Mouse (Mus musculus) heart, embryonic 10.5 days (tissue): Measurements from ENCODE around the gene Erich4. TPM values are rescaled to one million over a fixed set of nuclear protein-coding genes. Genes with fewer than 3 reads are reported as not detected.

Source experiments
- DNase-seq: peaks from one replicate; pipeline ENCODE4 v3.0.0-alpha.2; 2017; ENCODE audit warnings: low spot score
- H3K27ac ChIP-seq: fragments of 300-500 bp; sonication (generic); 2 replicates; pipeline ENCODE4 v1.5.1; 2016; ENCODE audit warnings: mild to moderate bottlenecking
- H3K27me3 ChIP-seq: fragments of 300-500 bp; sonication (generic); 2 replicates; pipeline ENCODE4 v1.6.1; 2016; ENCODE audit warnings: mild to moderate bottlenecking; ENCODE audit not compliant: poor library complexity, insufficient read depth, severe bottlenecking
- H3K36me3 ChIP-seq: fragments of 300-500 bp; sonication (generic); 2 replicates; pipeline ENCODE4 v1.6.1; 2016; ENCODE audit warnings: mild to moderate bottlenecking, moderate library complexity
- H3K4me1 ChIP-seq: fragments of 300-500 bp; sonication (generic); 2 replicates; pipeline ENCODE4 v1.6.1; 2016; ENCODE audit warnings: mild to moderate bottlenecking
- H3K4me3 ChIP-seq: fragments of 300-500 bp; sonication (generic); 2 replicates; pipeline ENCODE4 v1.5.1; 2016; ENCODE audit warnings: mild to moderate bottlenecking, moderate library complexity
- H3K9me3 ChIP-seq: fragments of 300-500 bp; sonication (generic); 2 replicates; pipeline ENCODE4 v1.6.1; 2016; ENCODE audit warnings: mild to moderate bottlenecking, moderate library complexity
- WGBS: fragments of 180-500 bp; shearing (Covaris S2); methylation state at CpG from one replicate; pipeline ENCODE4 v1.1.7; 2016; 5-methylcytosine and 5-hydroxymethylcytosine counted together
- polyA plus RNA-seq: library from polyadenylated mRNA; unstranded; fragments of >200 nt; fragmentation: Nextera tagmentation; extraction: Ambion mirVana; gene quantifications from 2 replicates; pipeline ENCODE4 v1.2.1, GENCODE M21; 2016

Erich4 gene
- polyA plus RNA-seq, 1 experiment from 2014 or later = not detected

DNA sequence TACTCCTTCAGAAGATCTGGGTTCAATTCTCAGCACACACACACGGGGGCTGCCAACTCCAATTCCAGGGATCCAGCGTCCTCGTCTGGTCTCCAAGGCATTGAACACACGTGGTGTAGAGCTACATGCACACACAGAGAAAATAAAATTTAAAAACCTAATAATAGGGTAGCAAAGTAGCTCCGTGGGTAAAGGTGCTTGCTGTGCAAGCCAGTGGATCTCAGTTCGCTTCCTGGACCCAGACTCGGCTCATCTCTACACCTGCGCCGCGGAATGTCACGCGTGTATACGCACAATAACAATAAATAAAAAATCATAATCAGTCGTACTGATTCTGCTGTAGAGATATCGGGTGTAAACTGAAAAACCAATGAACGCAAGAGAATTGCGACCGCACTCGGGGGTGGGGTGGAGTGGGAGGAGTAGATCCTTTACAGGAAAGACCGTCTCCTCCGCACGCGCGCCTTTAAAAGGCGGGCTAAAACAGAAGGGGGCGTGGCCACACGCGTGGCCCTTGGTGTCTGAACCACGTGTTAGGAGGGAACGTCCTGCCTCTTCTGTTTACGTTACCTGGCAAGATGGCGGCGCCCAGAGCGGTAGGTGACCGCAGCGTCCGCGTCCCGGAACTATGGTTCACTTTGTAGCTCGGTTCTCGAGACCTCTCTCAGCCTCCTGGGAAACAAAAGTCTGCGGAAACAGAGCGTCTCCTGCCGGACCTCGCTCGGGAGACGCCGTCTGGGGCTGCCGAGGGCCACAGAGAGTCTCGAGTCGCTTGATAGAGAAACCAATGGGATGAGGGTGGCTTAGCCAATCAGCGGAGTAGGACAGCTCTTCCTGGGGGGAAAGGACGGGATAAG lies 3.4 kb upstream of the Erich4 start, which contains the start of gene Dmac2:
Dmac2 (plus strand) TSS at position 550 of the 857 bp plus-strand sequence.
- Histone ChIP-seq H3K9me3 (no peaks in the 10 kb centered on the region), H3K36me3 (peaks cover 32% of the 10 kb centered on the region), H3K27ac (peak within 1 kb of the TSS; percentile 89), H3K4me3 (peak within 1 kb of the TSS; percentile 83), H3K4me1 (peaks cover 8% of the 10 kb centered on the region; the same call in 1 of the 2 replicates), H3K27me3 (peaks cover 3% of the 10 kb centered on the region; the same call in 1 of the 2 replicates)
- DNase-seq = peak; percentile 98
- WGBS = 2% methylated on average over 53 of the region's 53 CpGs

DNA sequence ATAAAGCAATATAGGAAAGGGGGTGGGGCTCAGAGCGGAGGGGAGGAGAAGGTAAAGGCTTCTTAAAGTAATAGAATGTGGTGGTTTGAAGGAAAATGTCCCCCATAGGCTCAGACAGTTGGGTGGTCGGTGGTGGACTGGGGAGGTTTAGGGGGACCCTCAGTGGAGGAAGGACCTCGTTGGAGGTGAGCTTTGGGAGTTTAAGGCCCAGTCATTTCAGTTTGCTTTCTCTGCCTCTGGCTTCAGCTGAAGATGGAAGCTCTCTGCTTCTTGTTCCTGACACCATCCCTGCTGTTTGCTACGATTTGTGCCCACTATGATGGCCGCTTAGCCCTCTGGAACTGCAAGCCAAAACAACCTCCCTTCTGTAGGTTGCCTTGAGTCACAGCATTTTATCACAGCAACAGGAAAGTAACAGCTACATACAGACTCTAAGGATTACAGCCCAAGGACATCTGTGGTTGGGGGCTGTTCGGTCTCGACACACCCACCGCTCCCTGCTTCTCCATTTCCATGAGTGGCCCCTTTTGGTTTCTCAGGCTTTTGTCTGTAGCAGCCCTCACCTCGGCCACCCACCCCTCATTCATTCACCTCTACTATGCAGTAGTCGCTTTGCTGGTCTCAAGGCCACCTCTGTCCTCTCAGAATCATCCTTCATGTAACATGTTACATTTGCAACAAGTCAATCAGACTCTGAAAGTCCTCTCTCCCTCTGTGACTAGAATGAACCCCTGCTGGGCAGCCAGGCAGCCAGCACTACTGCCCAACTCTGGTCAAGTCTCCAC lies 1.9 kb upstream of the Erich4 start:
- 78% methylated on average over 10 of the region's 10 CpGs for WGBS
- no peak overlapping the region for H3K27ac ChIP-seq
- no peaks in the 10 kb centered on the region for H3K9me3 ChIP-seq
- peak; percentile 65 for DNase-seq
- peaks cover 3% of the 10 kb centered on the region; the same call in 1 of the 2 replicates for H3K27me3 ChIP-seq
- H3K4me3 ChIP-seq = no peak overlapping the region
- H3K4me1 ChIP-seq = peaks cover 8% of the 10 kb centered on the region; the same call in 1 of the 2 replicates
- peaks cover 19% of the 10 kb centered on the region for H3K36me3 ChIP-seq

DNA sequence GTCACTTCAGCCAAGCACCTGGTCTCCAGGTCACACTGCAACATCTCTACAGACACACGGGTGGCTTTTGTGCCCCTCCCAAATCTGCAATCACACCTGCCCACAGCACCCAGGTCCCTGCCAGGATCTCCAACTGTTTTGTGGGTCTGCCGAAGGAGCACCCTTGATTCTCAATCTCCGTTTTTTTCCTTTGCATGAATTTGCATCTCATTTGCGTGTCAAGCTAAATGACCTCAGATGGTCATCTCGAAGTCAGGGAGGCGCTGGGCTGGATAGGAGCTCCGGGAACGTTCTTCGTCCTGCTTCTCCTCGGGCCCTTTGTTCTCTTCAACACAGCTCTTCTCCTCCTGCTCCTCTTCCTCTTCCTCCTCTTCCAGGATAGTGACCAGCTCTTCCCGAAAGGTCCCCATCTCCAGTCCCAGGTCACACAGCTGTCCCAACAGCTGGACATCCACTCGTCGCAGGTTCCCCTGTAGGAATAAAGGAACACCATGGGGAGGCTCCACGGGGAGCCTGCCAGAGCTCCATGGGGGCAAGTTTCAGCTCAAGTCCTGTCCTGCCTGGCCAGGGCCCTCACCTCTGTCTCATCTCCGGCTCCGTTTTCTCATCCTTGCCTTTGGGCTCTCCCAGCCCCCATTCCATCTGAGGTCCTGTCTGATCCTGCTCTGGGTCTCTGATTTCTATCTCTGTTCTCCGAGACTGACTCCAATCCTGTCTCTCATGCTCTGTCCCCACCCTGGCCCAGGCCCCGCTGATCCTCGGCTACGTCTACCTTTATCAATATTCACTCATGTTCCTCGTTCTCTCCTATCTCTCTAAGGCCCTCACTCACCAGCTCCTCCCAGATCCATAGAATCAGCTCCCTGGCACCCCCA lies 624 bp downstream of the Erich4 start:
- Histone ChIP-seq H3K9me3 (no peaks in the 10 kb centered on the region), H3K36me3 (no peaks in the 10 kb centered on the region), H3K27me3 (peaks cover 8% of the 10 kb centered on the region; the same call in 1 of the 2 replicates), H3K4me1 (peaks cover 6% of the 10 kb centered on the region; the same call in 1 of the 2 replicates), H3K4me3 (no peak overlapping the region), H3K27ac (no peak overlapping the region)
- peak; percentile 66 for DNase-seq
- 62% methylated on average over 21 of the region's 21 CpGs for WGBS

DNA sequence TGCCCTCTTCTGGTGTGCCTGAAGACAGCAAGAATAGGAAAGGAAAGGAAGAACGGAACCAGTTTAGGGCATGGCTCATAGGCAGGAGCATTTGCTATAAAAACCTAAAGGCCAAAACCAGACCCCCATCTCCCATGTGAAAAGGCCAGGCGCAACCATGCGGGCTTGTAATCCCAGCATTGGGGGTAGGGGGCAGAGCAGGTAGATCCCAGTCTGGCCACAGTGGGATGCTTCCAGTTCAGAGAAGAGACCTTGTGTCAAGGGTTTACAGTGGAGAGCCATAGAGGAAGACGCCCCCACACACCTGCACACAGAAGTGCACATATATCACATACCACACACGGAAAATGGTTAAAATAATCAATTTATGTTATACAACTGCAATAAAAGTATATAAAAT lies 1.6 kb downstream of the Erich4 start:
- peak; percentile 59 for DNase-seq
- no peaks in the 10 kb centered on the region for H3K36me3 ChIP-seq
- H3K4me1 ChIP-seq = no peaks in the 10 kb centered on the region
- H3K27me3 ChIP-seq = peaks cover 8% of the 10 kb centered on the region; the same call in 1 of the 2 replicates
- H3K9me3 ChIP-seq = no peaks in the 10 kb centered on the region
- no peak overlapping the region for H3K4me3 ChIP-seq
- 86% methylated on average over 5 of the region's 5 CpGs for WGBS
- H3K27ac ChIP-seq = no peak overlapping the region

DNA sequence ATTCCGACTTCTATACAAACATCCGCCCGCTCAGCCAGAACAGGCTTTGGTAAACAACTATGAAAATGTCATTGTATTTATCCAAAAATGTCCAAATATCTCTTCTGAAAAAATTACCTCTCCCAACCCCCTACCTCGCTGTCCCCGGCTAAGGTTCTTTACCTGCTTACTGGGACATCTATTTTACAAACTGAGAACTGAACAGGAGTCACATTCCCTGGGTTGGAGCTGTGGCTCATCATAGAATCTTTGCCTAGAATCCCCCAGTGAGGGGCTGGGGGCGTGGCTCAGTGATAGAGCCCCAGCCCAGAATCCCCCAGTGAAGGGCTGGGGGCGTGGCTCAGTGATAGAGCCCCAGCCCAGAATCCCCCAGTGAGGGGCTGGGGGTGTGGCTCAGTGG lies 4.2 kb downstream of the Erich4 start:
- no peaks in the 10 kb centered on the region for H3K4me1 ChIP-seq
- no peak overlapping the region for H3K27ac ChIP-seq
- H3K36me3 ChIP-seq = no peaks in the 10 kb centered on the region
- no peaks in the 10 kb centered on the region for H3K9me3 ChIP-seq
- peaks cover 8% of the 10 kb centered on the region; the same call in 1 of the 2 replicates for H3K27me3 ChIP-seq
- H3K4me3 ChIP-seq = no peak overlapping the region
- WGBS = 48% methylated on average over 7 of the region's 7 CpGs
- DNase-seq = no peak

DNA sequence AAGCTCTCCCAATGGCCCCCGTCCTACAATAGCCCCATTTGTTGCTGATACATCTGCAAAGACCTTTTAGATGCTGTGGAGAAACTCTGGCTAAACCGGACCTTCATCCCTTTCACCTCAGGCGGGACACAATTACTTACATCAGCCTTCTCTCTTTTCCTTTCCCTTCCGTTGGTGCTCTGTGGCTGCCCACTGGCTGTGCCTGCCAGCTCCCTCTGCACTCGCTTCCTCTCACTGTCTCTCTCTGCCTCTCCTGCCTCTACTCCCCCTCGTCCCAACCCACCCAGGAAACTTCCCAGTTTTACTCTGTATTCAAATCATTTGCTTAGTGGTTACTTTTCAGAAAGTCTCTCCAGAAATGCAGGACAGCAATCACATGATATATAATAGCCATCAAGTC lies 5.6 kb downstream of the Erich4 start:
- Histone ChIP-seq H3K27me3 (0 out of 2 replicates have a peak, but pooled peaks cover 5% of the 10 kb centered on the region), H3K4me1 (no peaks in the 10 kb centered on the region), H3K4me3 (no peak overlapping the region), H3K9me3 (no peaks in the 10 kb centered on the region), H3K27ac (no peak overlapping the region), H3K36me3 (no peaks in the 10 kb centered on the region)
- DNase-seq = peak; percentile 20
- WGBS = 33% methylated on average over 6 of the region's 6 CpGs

DNA sequence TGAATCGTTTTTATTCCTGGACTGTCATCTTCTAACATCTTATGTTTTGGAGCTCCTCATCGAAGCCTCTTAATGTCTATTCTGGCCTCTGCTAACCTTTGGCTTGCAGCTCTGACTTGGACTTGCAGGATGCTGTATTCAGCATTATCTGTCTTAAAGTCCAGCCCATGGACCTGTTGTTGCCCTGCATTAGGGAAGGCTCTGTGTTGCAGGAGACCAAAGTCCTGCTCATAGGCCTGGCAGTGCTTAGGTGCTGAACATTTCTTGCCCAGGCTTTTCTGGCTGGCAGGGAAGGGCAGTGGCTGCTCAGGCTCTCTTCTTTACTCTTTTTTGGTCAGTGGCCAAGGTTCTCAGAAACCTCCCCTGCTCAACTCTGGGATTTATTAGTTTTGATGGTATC lies 8.5 kb downstream of the Erich4 start:
- Histone ChIP-seq H3K27me3 (0 out of 2 replicates have a peak, but pooled peaks cover 5% of the 10 kb centered on the region), H3K9me3 (no peaks in the 10 kb centered on the region), H3K4me1 (no peaks in the 10 kb centered on the region), H3K36me3 (no peaks in the 10 kb centered on the region), H3K4me3 (no peak overlapping the region), H3K27ac (no peak overlapping the region)
- 75% methylated on average over 2 of the region's 2 CpGs for WGBS
- DNase-seq = no peak

DNA sequence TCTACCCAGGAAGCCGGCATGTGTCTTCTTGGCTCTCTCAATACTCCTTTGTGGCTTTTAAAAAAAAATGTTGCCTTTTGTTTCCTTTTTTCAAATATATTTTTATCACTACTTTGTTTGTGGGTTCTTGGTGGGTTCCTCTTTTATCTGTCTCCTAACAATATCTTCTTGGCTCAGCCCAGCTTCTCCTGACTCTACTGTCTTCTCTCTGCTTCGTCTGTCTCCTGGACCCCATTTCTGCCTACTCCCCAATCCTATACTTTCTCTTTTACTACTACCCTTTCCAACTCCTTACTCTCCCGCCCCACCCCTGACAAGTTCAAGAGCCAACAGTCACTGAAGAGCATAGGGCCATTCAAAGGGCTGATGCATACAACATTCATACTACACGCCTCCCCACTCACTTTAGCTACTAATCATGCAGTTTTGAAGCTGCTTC lies 9.0 kb downstream of the Erich4 start:
- Histone ChIP-seq H3K9me3 (no peaks in the 10 kb centered on the region), H3K27me3 (0 out of 2 replicates have a peak, but pooled peaks cover 5% of the 10 kb centered on the region), H3K36me3 (no peaks in the 10 kb centered on the region), H3K4me3 (no peak overlapping the region), H3K4me1 (no peaks in the 10 kb centered on the region), H3K27ac (no peak overlapping the region)
- WGBS = 76% methylated on average over 4 of the region's 4 CpGs
- DNase-seq = no peak

DNA sequence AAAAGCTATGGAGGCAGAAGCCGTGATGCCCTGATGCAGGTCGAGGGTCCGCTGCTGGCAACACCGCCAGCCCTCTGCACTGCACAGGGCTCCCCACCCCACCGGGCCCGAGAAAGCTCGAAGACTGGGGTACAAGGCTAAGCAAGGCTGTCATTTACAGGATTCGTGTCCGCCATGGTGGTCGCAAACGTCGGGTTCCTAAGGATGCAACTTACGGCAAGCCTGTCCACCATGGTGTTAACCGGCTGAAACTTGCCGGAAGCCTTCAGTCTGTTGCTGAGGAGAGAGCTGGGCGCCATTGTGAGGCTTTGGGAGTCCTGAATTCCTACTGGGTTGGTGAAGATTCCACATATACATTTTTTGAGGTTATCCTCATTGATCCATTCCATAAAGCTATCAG lies 14.3 kb downstream of the Erich4 start:
- 79% methylated on average over 16 of the region's 16 CpGs for WGBS
- Histone ChIP-seq H3K4me3 (no peak overlapping the region), H3K36me3 (no peaks in the 10 kb centered on the region), H3K27ac (no peak overlapping the region), H3K9me3 (no peaks in the 10 kb centered on the region), H3K27me3 (no peaks in the 10 kb centered on the region), H3K4me1 (no peaks in the 10 kb centered on the region)
- peak; percentile 42 for DNase-seq

DNA sequence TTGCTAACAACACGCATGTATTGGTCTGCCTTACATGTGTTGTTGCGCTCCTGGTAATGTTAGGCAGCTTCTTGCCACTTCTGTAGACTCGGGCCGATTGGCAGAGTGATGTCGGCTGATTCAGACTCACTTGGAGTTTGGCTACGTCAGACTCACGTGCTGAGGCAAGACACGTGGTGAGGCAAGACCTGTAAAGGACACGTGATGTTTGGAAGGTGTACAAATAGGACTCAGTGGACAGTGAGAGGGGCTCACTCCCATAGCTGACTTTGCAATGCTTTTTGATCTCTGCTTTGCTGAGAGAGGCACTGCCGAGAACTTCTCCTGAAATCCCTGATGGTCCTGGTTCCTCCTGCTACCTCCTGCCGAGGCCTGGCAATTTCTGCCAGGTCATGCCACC lies 15.0 kb downstream of the Erich4 start:
- no peaks in the 10 kb centered on the region for H3K27me3 ChIP-seq
- DNase-seq = peak; percentile 72
- H3K4me3 ChIP-seq = no peak overlapping the region
- no peaks in the 10 kb centered on the region for H3K9me3 ChIP-seq
- 78% methylated on average over 11 of the region's 11 CpGs for WGBS
- no peaks in the 10 kb centered on the region for H3K4me1 ChIP-seq
- H3K36me3 ChIP-seq = no peaks in the 10 kb centered on the region
- no peak overlapping the region for H3K27ac ChIP-seq

DNA sequence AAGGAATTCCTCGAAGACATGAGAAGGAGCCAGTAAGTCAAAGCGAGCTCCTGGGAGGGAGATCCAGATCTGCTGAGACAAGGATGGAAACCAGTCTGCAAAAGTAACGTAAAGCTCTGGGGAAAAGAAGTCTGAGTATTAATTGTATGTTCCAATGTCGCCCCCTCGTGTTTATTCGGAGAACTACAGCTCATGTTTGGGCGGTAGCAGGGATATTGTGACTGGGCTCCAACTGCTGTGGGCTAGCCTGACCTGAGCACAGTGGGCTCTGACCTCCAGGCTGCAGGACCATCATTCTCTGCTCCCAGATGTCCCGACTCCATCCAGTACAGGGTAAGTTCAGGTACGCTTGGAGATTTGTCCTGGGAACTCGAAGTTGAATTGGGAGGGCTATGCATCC lies 16.0 kb downstream of the Erich4 start:
- H3K9me3 ChIP-seq = no peaks in the 10 kb centered on the region
- 11% methylated on average over 10 of the region's 10 CpGs for WGBS
- H3K27me3 ChIP-seq = no peaks in the 10 kb centered on the region
- H3K4me3 ChIP-seq = no peak overlapping the region
- no peak overlapping the region for H3K27ac ChIP-seq
- H3K36me3 ChIP-seq = no peaks in the 10 kb centered on the region
- DNase-seq = peak; percentile 78
- H3K4me1 ChIP-seq = no peaks in the 10 kb centered on the region

DNA sequence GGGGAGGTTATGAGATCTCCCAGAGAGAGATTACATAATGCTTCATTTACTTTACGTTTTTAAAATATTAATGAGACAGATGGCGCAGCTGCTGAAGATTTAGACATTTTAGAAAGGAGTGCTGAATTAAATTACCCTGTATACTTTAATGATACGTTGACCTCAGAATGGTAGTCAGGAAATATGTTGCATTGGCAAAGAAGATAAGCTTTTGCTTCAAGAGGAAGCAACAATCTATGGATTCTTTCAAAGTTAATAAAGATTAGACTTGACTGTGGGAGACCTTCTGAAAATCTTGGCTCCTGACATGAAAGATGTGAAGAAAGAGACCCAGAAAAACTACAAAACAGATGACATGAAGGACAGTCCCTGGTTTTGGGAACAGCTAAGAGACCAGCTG lies 21.8 kb downstream of the Erich4 start:
- Histone ChIP-seq H3K9me3 (no peaks in the 10 kb centered on the region), H3K4me1 (no peaks in the 10 kb centered on the region), H3K27ac (no peak overlapping the region), H3K4me3 (no peak overlapping the region), H3K36me3 (no peaks in the 10 kb centered on the region), H3K27me3 (no peaks in the 10 kb centered on the region)
- 79% methylated on average over 3 of the region's 3 CpGs for WGBS
- no peak for DNase-seq
